Mouse (Mus musculus) heart, postnatal 36 days (tissue): Measurements from ENCODE around the gene Mast4. TPM values are rescaled to one million over a fixed set of nuclear protein-coding genes. Genes with fewer than 3 reads are reported as not detected.

Experiments used
- DNase-seq, 2 experiments: peaks; one replicate each; pipeline ENCODE4 v3.0.0; 2021 to 2022
- intact Hi-C: fragments of 180-260 bp; cut with DNase I; formaldehyde crosslinking; loops from one replicate; pipeline ENCODE4 v1.15.1; 2025
- total RNA-seq, 2 experiments: library from RNA; stranded (reverse); gene quantifications; 2 replicates each; pipeline ENCODE4 v1.2.3; 2021

The Mast4 gene
- total RNA-seq, 2 experiments from 2014 or later: 26.8 to 29.3 TPM

GRCm38 (mm10) chr13:103246973-103247718, 87.2 kb downstream of the Mast4 start:
- no peak for DNase-seq
- intact Hi-C loops: no loop called here

- no peak for DNase-seq
- intact Hi-C loops: no loop called here
These were observed 88.9 kb downstream of the Mast4 start for GRCm38 (mm10) chr13:103245431-103245830.

- intact Hi-C loops: no loop called here
- DNase-seq: no peak
These were observed 90.2 kb downstream of the Mast4 start for GRCm38 (mm10) chr13:103244053-103244452.

GRCm38 (mm10) chr13:103241092-103241491, 93.2 kb downstream of the Mast4 start:
- intact Hi-C loops: no loop called here
- no peak for DNase-seq

- DNase-seq: no peak
These were observed 94.6 kb downstream of the Mast4 start for GRCm38 (mm10) chr13:103239654-103240053.

GRCm38 (mm10) chr13:103238034-103238705, 96.1 kb downstream of the Mast4 start:
- intact Hi-C loops: no loop called here
- no peak for DNase-seq

More at GRCm38 (mm10) chr13:103239654-103240053, 94.6 kb downstream of the Mast4 start:
- intact Hi-C loops: no loop called here

GRCm38 (mm10) chr13:103232171-103232570, 102.1 kb downstream of the Mast4 start:
- intact Hi-C loops: no loop called here
- DNase-seq: no peak

- intact Hi-C loops: no loop called here
- DNase-seq: no peak
These were observed 105.2 kb downstream of the Mast4 start for GRCm38 (mm10) chr13:103229069-103229468.

GRCm38 (mm10) chr13:103225895-103226815, 108.1 kb downstream of the Mast4 start:
- intact Hi-C loops: no loop called here
- DNase-seq: no peak

- intact Hi-C loops: no loop called here
- DNase-seq: no peak
These were observed 108.9 kb downstream of the Mast4 start for GRCm38 (mm10) chr13:103225217-103225894.

GRCm38 (mm10) chr13:103220479-103221064, 113.7 kb downstream of the Mast4 start:
- DNase-seq: no peak
- intact Hi-C loops: no loop called here

- intact Hi-C loops: no loop called here
- peak in 1 of 2 experiments; percentile 52 for DNase-seq
These were observed 114.3 kb downstream of the Mast4 start for GRCm38 (mm10) chr13:103219999-103220398.

GRCm38 (mm10) chr13:103217486-103217885, 116.8 kb downstream of the Mast4 start:
- intact Hi-C loops: no loop called here
- no peak for DNase-seq

- intact Hi-C loops: loop anchor here (5.0 kb wide), 1 partner anchor 118 kb away; the partner anchor contains the start of gene Mast4
- no peak for DNase-seq
These were observed 119.8 kb downstream of the Mast4 start for GRCm38 (mm10) chr13:103214506-103214905.

- intact Hi-C loops: loop anchor here (5.0 kb wide), 1 partner anchor 120 kb away; the partner anchor contains the start of gene Mast4
These were observed 122.3 kb downstream of the Mast4 start for GRCm38 (mm10) chr13:103211953-103212352.

GRCm38 (mm10) chr13:103211501-103211941, 122.8 kb downstream of the Mast4 start:
- intact Hi-C loops: loop anchor here (5.0 kb wide), 1 partner anchor 121 kb away; the partner anchor contains the start of gene Mast4
- peak; percentile 73 to 75 for DNase-seq

More at GRCm38 (mm10) chr13:103211953-103212352, 122.3 kb downstream of the Mast4 start:
- peak in 1 of 2 experiments; percentile 49 for DNase-seq

- no peak for DNase-seq
- intact Hi-C loops: loop anchor here (5.0 kb wide), 1 partner anchor 122 kb away; the partner anchor contains the start of gene Mast4
These were observed 123.6 kb downstream of the Mast4 start for GRCm38 (mm10) chr13:103210746-103211145.

- intact Hi-C loops: no loop called here
- DNase-seq: no peak
These were observed 127.1 kb downstream of the Mast4 start for GRCm38 (mm10) chr13:103207199-103207598.

GRCm38 (mm10) chr13:103206644-103207043, 127.7 kb downstream of the Mast4 start:
- DNase-seq: no peak
- intact Hi-C loops: no loop called here
